Mouse (Mus musculus) small intestine, adult 2 months (tissue): ENCODE results near the gene Dclk1.

Source experiments
- CTCF ChIP-seq: fragments of 200-500 bp; IDR thresholded peaks from 2 replicates; pipeline ENCODE4 v1.5.1; 2012; ENCODE audit warnings: low read depth, mild to moderate bottlenecking, control low read depth, inconsistent platforms, low read length, moderate library complexity, mixed read lengths; ENCODE audit not compliant: insufficient replicate concordance, insufficient read length; ENCODE audit errors: extremely low read depth
- POLR2A ChIP-seq: fragments of 200-500 bp; IDR thresholded peaks from 2 replicates; pipeline ENCODE4 v1.6.1; 2012; ENCODE audit warnings: low read depth, mild to moderate bottlenecking, control low read depth, inconsistent platforms, low read length, moderate library complexity

DNA sequence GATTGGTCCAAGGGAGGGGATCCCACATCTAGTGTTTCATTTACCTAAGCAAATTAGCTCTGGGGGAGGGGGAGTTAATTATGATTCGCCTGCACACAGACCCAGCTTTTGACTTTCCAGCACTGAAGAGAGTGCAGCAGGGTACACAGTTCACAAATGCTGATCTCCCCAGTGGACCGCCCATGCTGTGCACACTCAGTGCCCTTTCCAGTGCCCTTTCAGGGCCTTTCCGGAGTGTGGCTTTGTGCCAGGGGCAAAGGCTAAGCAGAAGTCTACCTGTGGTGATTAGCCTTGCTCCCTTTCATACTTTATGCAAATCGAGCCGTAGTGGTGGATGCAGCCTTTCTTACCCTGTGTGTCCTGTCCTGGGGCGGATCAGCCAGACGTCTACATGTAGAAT, 281.1 kb downstream of the Dclk1 start:
- no peak for TF ChIP-seq CTCF
- no peak for TF ChIP-seq POLR2A
